Mouse (Mus musculus) liver, embryonic 16.5 days (tissue): Measurements from ENCODE around the gene Dscam. TPM values are rescaled to one million over a fixed set of nuclear protein-coding genes. Genes with fewer than 3 reads are reported as not detected.

Experiments used
- ATAC-seq: fragments of 200-750 bp; cut with Nextera tagmentation; 2 replicates; pipeline ENCODE4 v1.8.0; 2017; ENCODE audit warnings: low read depth, mild to moderate bottlenecking, moderate number of reproducible peaks, moderate library complexity
- H3K27ac ChIP-seq: fragments of 300-500 bp; sonication (generic); 2 replicates; pipeline ENCODE4 v1.5.1; 2014; ENCODE audit warnings: mild to moderate bottlenecking, low read length
- H3K27me3 ChIP-seq: fragments of 300-500 bp; sonication (generic); 2 replicates; pipeline ENCODE4 v1.6.1; 2014; ENCODE audit warnings: low read depth, low read length, mixed read lengths; ENCODE audit not compliant: control insufficient read depth, insufficient read depth
- H3K36me3 ChIP-seq: fragments of 300-500 bp; sonication (generic); 2 replicates; pipeline ENCODE4 v1.6.1; 2014; ENCODE audit warnings: mild to moderate bottlenecking; ENCODE audit not compliant: control insufficient read depth, insufficient read depth
- H3K4me1 ChIP-seq: fragments of 300-500 bp; sonication (generic); 2 replicates; pipeline ENCODE4 v1.6.1; 2014; ENCODE audit warnings: low read depth, low read length, mixed read lengths; ENCODE audit not compliant: control insufficient read depth
- H3K4me2 ChIP-seq: fragments of 300-500 bp; sonication (generic); 2 replicates; pipeline ENCODE4 v1.6.1; 2014; ENCODE audit warnings: low read depth, low read length, mixed read lengths
- H3K4me3 ChIP-seq: fragments of 300-500 bp; sonication (generic); 2 replicates; pipeline ENCODE4 v1.5.1; 2014; ENCODE audit warnings: low read depth, mild to moderate bottlenecking, low read length
- H3K9ac ChIP-seq: fragments of 300-500 bp; sonication (generic); 2 replicates; pipeline ENCODE4 v1.6.1; 2014; ENCODE audit warnings: low read depth, low read length
- H3K9me3 ChIP-seq: fragments of 300-500 bp; sonication (generic); replicated peaks from 2 replicates; pipeline ENCODE4 v1.6.1; 2016; ENCODE audit warnings: low read length; ENCODE audit not compliant: control insufficient read depth
- WGBS: fragments of 180-500 bp; shearing (Covaris S2); extraction: QIAGEN DNeasy Blood & Tissue Kit; methylation state at CpG from one replicate; pipeline ENCODE4 v1.1.7; 2014; ENCODE audit not compliant: insufficient replicate concordance; 5-methylcytosine and 5-hydroxymethylcytosine counted together
- polyA plus RNA-seq: library from polyadenylated mRNA; unstranded; fragments of >200 nt; fragmentation: Nextera tagmentation; extraction: Ambion mirVana; gene quantifications from 2 replicates; pipeline ENCODE4 v1.2.1, GENCODE M21; 2015

Gene Dscam
- polyA plus RNA-seq, 1 experiment from 2014 or later, result not detected

DNA sequence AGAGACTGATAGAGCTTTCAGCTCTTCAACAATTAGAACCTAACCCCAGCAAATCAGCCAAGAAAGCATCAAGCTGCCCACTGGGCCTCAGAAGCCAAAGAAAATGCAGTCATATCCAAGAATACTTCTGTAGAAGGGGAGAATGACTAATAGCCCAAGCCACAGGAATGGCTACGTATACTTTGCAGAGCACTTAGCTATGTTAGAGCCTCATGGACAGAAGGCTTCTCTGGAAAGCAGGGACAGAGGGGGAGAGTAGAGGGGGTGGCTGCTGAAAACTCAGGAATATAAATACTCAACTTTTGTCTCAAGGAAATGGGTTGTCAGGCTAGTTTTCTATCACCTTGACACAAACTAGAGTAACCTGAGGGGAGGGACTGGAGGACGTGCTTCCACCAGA, 568.3 kb downstream of the Dscam start:
- ATAC-seq, result no peak
- WGBS, result 54% methylated on average over 2 of the region's 2 CpGs
- no peak overlapping the region for H3K4me3 ChIP-seq

GRCm38 (mm10) chr16:96600791-96601190, 569.8 kb downstream of the Dscam start:
- Histone ChIP-seq H3K27ac (no peak overlapping the region), H3K4me1 (no peaks in the 10 kb centered on the region), H3K4me2 (no peak overlapping the region), H3K9me3 (no peaks in the 10 kb centered on the region), H3K36me3 (no peaks in the 10 kb centered on the region), H3K9ac (no peak overlapping the region), H3K4me3 (no peak overlapping the region), H3K27me3 (no peaks in the 10 kb centered on the region)
- 72% methylated on average over 11 of the region's 11 CpGs for WGBS
- no peak for ATAC-seq

More for the DNA sequence above, 568.3 kb downstream of the Dscam start:
- Histone ChIP-seq H3K36me3 (no peaks in the 10 kb centered on the region), H3K27ac (no peak overlapping the region), H3K27me3 (no peaks in the 10 kb centered on the region), H3K4me1 (no peaks in the 10 kb centered on the region), H3K9ac (no peak overlapping the region), H3K4me2 (no peak overlapping the region), H3K9me3 (no peaks in the 10 kb centered on the region)

DNA sequence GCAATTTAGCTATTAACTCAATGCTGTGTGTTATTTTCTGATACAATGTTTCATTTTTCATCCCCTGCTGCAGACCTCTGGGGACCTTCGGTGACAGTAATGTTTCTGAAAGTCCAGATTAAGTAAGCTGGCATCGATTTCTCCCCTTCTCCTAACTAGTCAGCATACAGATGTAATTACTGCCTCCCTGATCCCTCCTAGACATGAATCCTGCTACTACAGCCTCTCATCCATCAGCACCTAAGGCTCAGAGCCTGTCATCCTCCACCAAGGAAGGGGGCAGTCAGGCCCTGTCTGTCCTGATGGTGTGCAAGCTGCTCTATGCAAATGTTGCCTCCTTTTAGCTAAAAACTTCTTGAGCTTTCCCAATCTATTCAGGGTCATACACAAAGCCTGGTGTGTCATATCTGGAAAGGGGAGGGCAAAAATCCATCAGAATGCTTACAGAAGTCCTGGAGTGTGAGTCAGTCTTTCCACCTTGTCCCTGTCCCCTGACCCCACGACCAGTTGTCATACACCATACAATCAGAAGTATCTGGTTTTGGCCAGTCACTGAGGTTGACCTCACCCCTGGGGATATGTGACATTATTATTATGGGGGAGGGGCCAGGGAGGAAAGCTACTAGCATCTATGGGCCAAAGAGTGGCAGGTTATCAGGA, 571.0 kb downstream of the Dscam start:
- WGBS, result 66% methylated on average over 3 of the region's 3 CpGs
- no peaks in the 10 kb centered on the region for H3K4me1 ChIP-seq

GRCm38 (mm10) chr16:96575841-96576240, 594.7 kb downstream of the Dscam start:
- no peaks in the 10 kb centered on the region for H3K4me1 ChIP-seq
- no peak overlapping the region for H3K4me2 ChIP-seq
- WGBS, result 65% methylated on average over 5 of the region's 5 CpGs
- H3K27me3 ChIP-seq, result no peaks in the 10 kb centered on the region
- H3K9me3 ChIP-seq, result no peaks in the 10 kb centered on the region
- no peaks in the 10 kb centered on the region for H3K36me3 ChIP-seq
- ATAC-seq, result no peak
- no peak overlapping the region for H3K4me3 ChIP-seq
- no peak overlapping the region for H3K27ac ChIP-seq
- no peak overlapping the region for H3K9ac ChIP-seq

More for the DNA sequence above, 571.0 kb downstream of the Dscam start:
- Histone ChIP-seq H3K9me3 (no peaks in the 10 kb centered on the region), H3K4me2 (no peak overlapping the region), H3K4me3 (no peak overlapping the region), H3K9ac (no peak overlapping the region), H3K27ac (no peak overlapping the region), H3K27me3 (no peaks in the 10 kb centered on the region), H3K36me3 (no peaks in the 10 kb centered on the region)
- no peak for ATAC-seq

DNA sequence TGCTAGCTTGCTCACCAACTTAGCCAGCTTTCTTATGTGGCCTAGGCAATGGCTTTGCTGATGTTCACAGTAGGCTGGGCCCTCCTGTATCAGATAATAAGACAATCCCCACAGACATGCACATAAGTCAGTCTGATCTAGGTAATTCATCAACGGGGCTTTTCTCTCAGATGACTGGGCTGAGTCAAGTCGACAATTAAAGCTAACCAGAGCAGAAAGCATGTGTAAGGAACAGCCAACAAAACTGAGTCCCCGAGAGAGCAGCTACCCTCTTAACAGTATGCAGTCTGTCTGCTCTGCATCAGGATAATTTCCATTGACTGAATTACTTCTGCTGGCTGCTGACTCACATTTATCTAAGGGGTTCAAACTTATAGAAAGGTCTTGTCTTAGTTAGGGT, 603.1 kb downstream of the Dscam start:
- no peaks in the 10 kb centered on the region for H3K27me3 ChIP-seq
- ATAC-seq, result no peak
- no peak overlapping the region for H3K9ac ChIP-seq
- WGBS, result 44% methylated on average over 3 of the region's 3 CpGs
- H3K9me3 ChIP-seq, result no peaks in the 10 kb centered on the region
- H3K36me3 ChIP-seq, result no peaks in the 10 kb centered on the region
- H3K4me2 ChIP-seq, result no peak overlapping the region
- H3K27ac ChIP-seq, result no peak overlapping the region
- no peak overlapping the region for H3K4me3 ChIP-seq
- no peaks in the 10 kb centered on the region for H3K4me1 ChIP-seq

- H3K36me3 ChIP-seq, result no peaks in the 10 kb centered on the region
- H3K4me1 ChIP-seq, result no peaks in the 10 kb centered on the region
- WGBS, result 67% methylated on average over 8 of the region's 8 CpGs
- no peak for ATAC-seq
- H3K4me2 ChIP-seq, result no peak overlapping the region
- H3K27ac ChIP-seq, result no peak overlapping the region
- H3K9ac ChIP-seq, result no peak overlapping the region
- H3K4me3 ChIP-seq, result no peak overlapping the region
- H3K27me3 ChIP-seq, result no peaks in the 10 kb centered on the region
- no peaks in the 10 kb centered on the region for H3K9me3 ChIP-seq
Measured at GRCm38 (mm10) chr16:96563350-96564257, 606.9 kb downstream of the Dscam start.

DNA sequence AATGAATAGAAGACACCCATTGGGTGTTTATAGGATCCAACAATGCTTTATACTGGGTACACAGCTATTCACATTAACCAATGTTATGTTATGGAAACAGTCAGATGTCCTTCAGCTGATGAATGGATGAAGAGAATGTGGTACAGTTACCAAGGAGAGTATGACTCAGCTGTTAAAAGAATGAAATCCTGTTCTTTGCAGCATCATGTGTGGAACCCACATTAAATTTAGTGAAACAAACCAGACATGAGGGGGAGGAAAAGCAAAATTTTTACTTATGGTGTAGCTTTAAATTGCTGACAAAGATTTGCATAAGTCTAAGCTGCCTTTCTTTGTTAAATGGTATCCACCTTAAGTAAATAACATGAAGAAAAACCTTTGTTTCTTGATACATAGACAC, 610.8 kb downstream of the Dscam start:
- Histone ChIP-seq H3K4me3 (no peak overlapping the region), H3K4me1 (no peaks in the 10 kb centered on the region), H3K27ac (no peak overlapping the region), H3K4me2 (no peak overlapping the region), H3K36me3 (no peaks in the 10 kb centered on the region), H3K9ac (no peak overlapping the region), H3K9me3 (no peaks in the 10 kb centered on the region), H3K27me3 (no peaks in the 10 kb centered on the region)
- no peak for ATAC-seq

DNA sequence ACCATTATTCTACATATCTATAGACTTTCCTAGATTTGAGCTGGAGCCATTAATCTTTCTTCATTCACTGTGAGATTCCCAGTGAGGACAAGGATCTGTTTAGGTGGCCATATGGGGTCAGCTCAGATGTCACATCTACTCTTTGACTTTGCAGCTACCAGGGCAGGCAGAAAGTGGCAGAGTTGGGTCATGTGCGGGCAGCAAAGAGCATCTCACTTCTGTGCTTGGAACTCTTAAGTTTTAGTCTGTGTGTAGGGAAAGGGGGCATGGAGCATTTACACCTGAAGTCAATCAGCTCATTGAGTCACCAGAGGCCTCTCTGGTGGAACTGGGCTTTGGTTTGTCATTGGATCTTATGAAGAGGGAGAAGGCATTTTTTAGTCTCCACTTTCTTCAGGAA, 612.2 kb downstream of the Dscam start:
- Histone ChIP-seq H3K4me3 (no peak overlapping the region), H3K4me1 (no peaks in the 10 kb centered on the region), H3K9ac (no peak overlapping the region), H3K4me2 (no peak overlapping the region), H3K27ac (no peak overlapping the region), H3K36me3 (no peaks in the 10 kb centered on the region), H3K27me3 (no peaks in the 10 kb centered on the region), H3K9me3 (no peaks in the 10 kb centered on the region)
- 71% methylated on average over 1 of the region's 1 CpGs for WGBS
- ATAC-seq, result no peak

GRCm38 (mm10) chr16:96556621-96557020, 613.9 kb downstream of the Dscam start:
- no peak overlapping the region for H3K4me3 ChIP-seq
- WGBS, result 55% methylated on average over 3 of the region's 3 CpGs
- no peak overlapping the region for H3K27ac ChIP-seq
- ATAC-seq, result no peak
- no peaks in the 10 kb centered on the region for H3K9me3 ChIP-seq
- H3K9ac ChIP-seq, result no peak overlapping the region
- no peaks in the 10 kb centered on the region for H3K4me1 ChIP-seq
- H3K27me3 ChIP-seq, result no peaks in the 10 kb centered on the region
- no peak overlapping the region for H3K4me2 ChIP-seq
- H3K36me3 ChIP-seq, result no peaks in the 10 kb centered on the region
